Mouse (Mus musculus): ENCODE data around the gene Tlcd2. TPM values are rescaled to one million over a fixed set of nuclear protein-coding genes. Genes with fewer than 3 reads are reported as not detected.

The Tlcd2 gene
- polyA plus RNA-seq, 1 experiment from 2014 or later: 6.1 TPM

GRCm38 (mm10) chr11:75508904-75509303 lies 47.4 kb downstream of the Tlcd2 start:
- Histone ChIP-seq H3K27ac (ENCODE audit: low read length) (0 out of 2 replicates have a peak overlapping the region, but pooled peaks have one; percentile 92), H3K36me3 (ENCODE audit: insufficient read depth, low read length) (peaks cover 31% of the 10 kb centered on the region; the same call in 1 of the 2 replicates), H3K9ac (replicated peaks; ENCODE audit: low read depth) (no peak overlapping the region), H3K4me1 (ENCODE audit: insufficient read depth, low read depth, low read length) (peaks cover 10% of the 10 kb centered on the region; the same call in 1 of the 2 replicates), H3K4me2 (replicated peaks; ENCODE audit: low read depth, low read length) (no peak overlapping the region), H3K4me3 (ENCODE audit: low read depth, low read length) (no peak overlapping the region), H3K9me3 (ENCODE audit: low read length) (no peaks in the 10 kb centered on the region), H3K27me3 (replicated peaks; ENCODE audit: insufficient read depth, low read length) (no peaks in the 10 kb centered on the region)
- 55% methylated on average over 8 of the region's 8 CpGs for WGBS
- peak; percentile 36 for DNase-seq (ENCODE audit: low spot score)
- TF ChIP-seq EP300 (IDR thresholded peaks at IDR 0.05) (no peak), CTCF (IDR thresholded peaks at IDR 0.05) (no peak)
- no peak for ATAC-seq

GRCm38 (mm10) chr11:75509741-75510626 lies 48.5 kb downstream of the Tlcd2 start, which contains the start of gene Rilp:
Rilp (plus strand) TSS chr11:75510094.
- peak within 1 kb of the TSS; percentile 91 for H3K4me2 ChIP-seq (replicated peaks; ENCODE audit: low read depth, low read length)
- H3K27me3 ChIP-seq (replicated peaks; ENCODE audit: insufficient read depth, low read length): no peaks in the 10 kb centered on the region
- WGBS: 1% methylated on average over 43 of the region's 43 CpGs
- H3K36me3 ChIP-seq (ENCODE audit: insufficient read depth, low read length): peaks cover 20% of the 10 kb centered on the region; the same call in 1 of the 2 replicates
- no peaks in the 10 kb centered on the region for H3K9me3 ChIP-seq (ENCODE audit: low read length)
- H3K9ac ChIP-seq (replicated peaks; ENCODE audit: low read depth): peak within 1 kb of the TSS; percentile 64
- H3K4me3 ChIP-seq (ENCODE audit: low read depth, low read length): peak within 1 kb of the TSS; percentile 53
- ATAC-seq (peak; percentile 81), DNase-seq (ENCODE audit: low spot score) (peak; percentile 93)
- TF ChIP-seq CTCF (IDR thresholded peaks at IDR 0.05) (peak; percentile 47), EP300 (IDR thresholded peaks at IDR 0.05) (no peak; the same call in none of the 2 replicates)
- H3K27ac ChIP-seq (ENCODE audit: low read length): peak within 1 kb of the TSS; percentile 92
- H3K4me1 ChIP-seq (ENCODE audit: insufficient read depth, low read depth, low read length): peaks cover 10% of the 10 kb centered on the region; the same call in 1 of the 2 replicates

GRCm38 (mm10) chr11:75510627-75510993 lies 49.1 kb downstream of the Tlcd2 start:
- under 1% methylated on average over 22 of the region's 24 CpGs for WGBS
- Histone ChIP-seq H3K4me1 (ENCODE audit: insufficient read depth, low read depth, low read length) (peaks cover 10% of the 10 kb centered on the region; the same call in 1 of the 2 replicates), H3K9ac (replicated peaks; ENCODE audit: low read depth) (peak overlapping the region; percentile 64), H3K27me3 (replicated peaks; ENCODE audit: insufficient read depth, low read length) (no peaks in the 10 kb centered on the region), H3K9me3 (ENCODE audit: low read length) (no peaks in the 10 kb centered on the region), H3K36me3 (ENCODE audit: insufficient read depth, low read length) (peaks cover 15% of the 10 kb centered on the region; the same call in 1 of the 2 replicates), H3K4me2 (replicated peaks; ENCODE audit: low read depth, low read length) (peak overlapping the region; percentile 91), H3K27ac (ENCODE audit: low read length) (peak overlapping the region; percentile 92), H3K4me3 (ENCODE audit: low read depth, low read length) (peak overlapping the region; percentile 53)
- no peak for TF ChIP-seq EP300 (IDR thresholded peaks at IDR 0.05)
- TF ChIP-seq CTCF (IDR thresholded peaks at IDR 0.05): peak; percentile 96
- DNase-seq (ENCODE audit: low spot score) (peak; percentile 95), ATAC-seq (peak; percentile 83)

GRCm38 (mm10) chr11:75511213-75511612 lies 49.7 kb downstream of the Tlcd2 start:
- no peak for TF ChIP-seq CTCF (IDR thresholded peaks at IDR 0.05)
- TF ChIP-seq EP300 (IDR thresholded peaks at IDR 0.05): no peak
- Histone ChIP-seq H3K27ac (ENCODE audit: low read length) (peak overlapping the region; percentile 92), H3K9ac (replicated peaks; ENCODE audit: low read depth) (no peak overlapping the region), H3K4me1 (ENCODE audit: insufficient read depth, low read depth, low read length) (peaks cover 10% of the 10 kb centered on the region; the same call in 1 of the 2 replicates), H3K36me3 (ENCODE audit: insufficient read depth, low read length) (peaks cover 12% of the 10 kb centered on the region; the same call in 1 of the 2 replicates), H3K27me3 (replicated peaks; ENCODE audit: insufficient read depth, low read length) (no peaks in the 10 kb centered on the region), H3K4me3 (ENCODE audit: low read depth, low read length) (0 out of 2 replicates have a peak overlapping the region, but pooled peaks have one; percentile 53), H3K4me2 (replicated peaks; ENCODE audit: low read depth, low read length) (peak overlapping the region; percentile 91), H3K9me3 (ENCODE audit: low read length) (no peaks in the 10 kb centered on the region)
- ATAC-seq: no peak
- peak; percentile 75 for DNase-seq (ENCODE audit: low spot score)
- 52% methylated on average over 6 of the region's 6 CpGs for WGBS

GRCm38 (mm10) chr11:75512301-75513018 lies 50.9 kb downstream of the Tlcd2 start:
- Histone ChIP-seq H3K4me1 (ENCODE audit: insufficient read depth, low read depth, low read length) (peaks cover 10% of the 10 kb centered on the region; the same call in 1 of the 2 replicates), H3K9ac (replicated peaks; ENCODE audit: low read depth) (no peak overlapping the region), H3K27me3 (replicated peaks; ENCODE audit: insufficient read depth, low read length) (no peaks in the 10 kb centered on the region), H3K4me3 (ENCODE audit: low read depth, low read length) (no peak overlapping the region), H3K36me3 (ENCODE audit: insufficient read depth, low read length) (peaks cover 12% of the 10 kb centered on the region; the same call in 1 of the 2 replicates), H3K9me3 (ENCODE audit: low read length) (no peaks in the 10 kb centered on the region), H3K4me2 (replicated peaks; ENCODE audit: low read depth, low read length) (no peak overlapping the region), H3K27ac (ENCODE audit: low read length) (no peak overlapping the region)
- WGBS: 79% methylated on average over 9 of the region's 9 CpGs
- TF ChIP-seq EP300 (IDR thresholded peaks at IDR 0.05) (no peak), CTCF (IDR thresholded peaks at IDR 0.05) (no peak)
- DNase-seq (ENCODE audit: low spot score) (no peak), ATAC-seq (no peak)
